Mouse (Mus musculus) testis, adult 2 months (tissue): Measurements from ENCODE around the gene Selenoo. TPM values are rescaled to one million over a fixed set of nuclear protein-coding genes. Genes with fewer than 3 reads are reported as not detected.
A peak's percentile ranks its signal among the peaks of the same experiment; 100 is the strongest.

Experiments
- H3K27ac ChIP-seq: fragments of 200-500 bp; 2 replicates; pipeline ENCODE4 v1.5.1; 2012; ENCODE audit warnings: low read depth, low read length; ENCODE audit not compliant: control insufficient read depth, insufficient read depth
- H3K27me3 ChIP-seq: fragments of 200-500 bp; 2 replicates; pipeline ENCODE4 v1.6.1; 2012; ENCODE audit warnings: mild to moderate bottlenecking, low read length, moderate library complexity; ENCODE audit not compliant: control insufficient read depth, insufficient read depth
- H3K36me3 ChIP-seq: fragments of 200-500 bp; 2 replicates; pipeline ENCODE4 v1.6.1; 2012; ENCODE audit warnings: mild to moderate bottlenecking, low read length; ENCODE audit not compliant: control insufficient read depth, insufficient read depth
- H3K4me1 ChIP-seq: fragments of 200-500 bp; 2 replicates; pipeline ENCODE4 v1.6.1; 2012; ENCODE audit warnings: low read length; ENCODE audit not compliant: control insufficient read depth, insufficient read depth
- H3K4me3 ChIP-seq: fragments of 200-500 bp; 2 replicates; pipeline ENCODE4 v1.5.1; 2012; ENCODE audit warnings: low read depth, mild to moderate bottlenecking, low read length, moderate library complexity, mixed read lengths; ENCODE audit not compliant: control insufficient read depth
- CTCF ChIP-seq: fragments of 200-500 bp; IDR thresholded peaks from 2 replicates; pipeline ENCODE4 v1.5.1; 2012; ENCODE audit warnings: low read depth, mild to moderate bottlenecking, inconsistent platforms, low read length, moderate library complexity; ENCODE audit not compliant: control insufficient read depth, insufficient read depth, insufficient replicate concordance
- POLR2A ChIP-seq: fragments of 200-500 bp; IDR thresholded peaks from 2 replicates; pipeline ENCODE4 v1.6.1; 2012; ENCODE audit warnings: low read depth, mild to moderate bottlenecking, inconsistent platforms, low read length, moderate library complexity; ENCODE audit not compliant: control insufficient read depth
- polyA plus RNA-seq: library from polyadenylated mRNA; depleted of rRNA; stranded (reverse); fragments of >200 nt; gene quantifications from 2 replicates; pipeline ENCODE4 v1.2.3, GENCODE M21; 2012

Gene Selenoo
- polyA plus RNA-seq, 1 experiment, result 10.5 TPM

DNA sequence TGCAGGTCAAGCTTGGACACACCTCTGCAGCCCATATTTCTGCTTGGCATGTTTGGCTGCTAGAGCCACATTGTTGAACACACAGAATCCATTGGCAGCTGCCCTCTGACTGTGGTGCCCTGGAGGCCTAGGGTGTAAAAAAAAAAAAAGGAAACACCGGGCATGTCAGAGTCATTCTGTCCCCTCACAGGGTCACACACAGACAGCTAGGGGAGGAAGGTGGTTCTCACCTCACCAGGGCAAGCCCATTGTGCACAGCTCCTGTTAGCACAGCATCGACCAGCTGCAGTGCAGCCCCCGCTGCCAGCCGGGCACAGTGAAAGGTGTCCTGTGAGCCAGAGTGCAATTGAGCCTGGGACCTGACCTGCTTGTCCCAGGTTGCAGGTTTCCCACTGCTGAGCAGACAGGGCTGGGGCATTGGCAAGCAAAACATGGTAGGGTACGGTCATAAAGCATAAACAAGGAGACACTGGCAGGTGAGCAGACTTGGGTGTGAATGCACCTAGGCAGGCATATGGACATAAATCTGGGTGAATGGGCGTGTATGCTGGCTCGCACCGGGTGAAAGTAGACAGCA is 38.6 kb downstream of the Selenoo start:
- H3K27ac ChIP-seq, result no peak overlapping the region
- TF ChIP-seq CTCF (no peak), POLR2A (no peak)

DNA sequence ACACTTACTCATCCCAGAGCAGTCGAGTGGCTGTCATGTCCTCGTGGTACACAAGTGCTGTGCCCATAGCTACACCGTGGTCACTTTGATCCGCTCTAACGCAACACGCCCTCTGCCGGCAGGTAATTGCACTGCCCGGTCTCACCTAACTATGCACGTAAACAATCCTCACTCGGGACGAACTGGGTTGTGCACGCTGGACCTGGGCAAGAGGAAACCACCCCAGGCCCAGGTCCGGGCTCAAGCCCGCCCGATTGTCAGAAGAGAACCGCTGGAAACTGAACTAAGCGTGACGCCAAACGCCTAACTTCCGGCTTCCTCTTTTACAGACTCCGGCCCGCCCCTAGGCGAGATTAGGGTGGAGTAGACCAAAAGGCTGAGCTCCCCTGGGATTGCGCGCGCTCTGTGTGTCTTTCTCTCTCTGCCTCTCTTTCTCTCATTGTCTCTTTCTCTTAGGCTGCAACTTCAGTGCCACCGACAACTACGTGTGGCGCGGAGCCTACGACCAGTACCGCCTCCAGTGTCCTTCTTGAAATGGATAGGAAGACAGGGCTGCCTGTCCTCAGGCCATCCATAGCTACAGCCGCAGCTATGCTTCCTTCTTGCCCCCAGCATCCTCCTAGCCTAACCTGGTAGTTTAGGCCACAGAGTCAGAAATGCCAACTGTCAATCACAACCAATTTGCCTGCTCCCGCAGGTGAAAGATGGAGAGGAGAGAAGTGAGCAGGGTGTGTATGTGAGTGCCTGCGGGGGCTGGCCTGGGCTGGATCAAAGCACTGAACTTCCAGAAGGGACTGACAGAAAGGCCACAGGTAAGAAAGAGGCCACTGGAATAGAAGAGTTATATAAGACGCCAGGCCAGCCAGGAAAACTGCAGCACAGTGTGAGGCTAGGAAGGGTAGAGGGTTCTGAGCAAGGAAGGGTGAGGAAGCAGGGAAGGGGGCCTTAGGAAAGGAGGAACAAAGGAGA is 39.8 kb downstream of the Selenoo start, which contains the start of gene Hdac10:
Gene Hdac10 (minus strand): TSS at position 319 of the 969 bp plus-strand sequence.
- Histone ChIP-seq H3K27me3 (no peaks in the 10 kb centered on the region), H3K27ac (peak within 1 kb of the TSS; percentile 39; the same call in 1 of the 2 replicates), H3K36me3 (no peaks in the 10 kb centered on the region), H3K4me1 (peaks cover 8% of the 10 kb centered on the region), H3K4me3 (peak within 1 kb of the TSS; percentile 85)
- no peak for TF ChIP-seq POLR2A
- peak; percentile 94 for TF ChIP-seq CTCF

More for the DNA sequence above, 38.6 kb downstream of the Selenoo start:
- Histone ChIP-seq H3K27me3 (no peaks in the 10 kb centered on the region), H3K4me3 (no peak overlapping the region), H3K36me3 (no peaks in the 10 kb centered on the region), H3K4me1 (peaks cover 11% of the 10 kb centered on the region)

DNA sequence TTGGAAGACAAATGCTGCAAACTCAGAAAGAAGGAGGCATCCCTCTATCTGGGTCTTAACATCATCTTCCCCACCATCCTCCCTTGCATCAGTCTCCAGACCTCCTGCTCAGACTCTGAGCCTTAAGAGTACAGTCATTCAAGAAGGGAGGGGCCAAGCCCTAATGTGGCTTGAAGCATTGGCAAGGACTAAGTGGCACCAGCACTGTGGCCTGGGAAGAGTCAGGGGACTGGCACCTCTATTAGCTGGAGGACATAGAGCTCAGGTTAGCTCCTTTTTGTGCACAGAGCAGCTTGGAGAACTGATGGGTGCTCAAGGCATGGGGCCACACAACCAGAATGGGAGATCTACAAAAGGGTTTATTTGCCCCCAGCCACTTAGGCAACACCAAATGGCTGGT is 41.4 kb downstream of the Selenoo start:
- no peak overlapping the region for H3K27ac ChIP-seq
- no peak overlapping the region for H3K4me3 ChIP-seq
- H3K27me3 ChIP-seq, result no peaks in the 10 kb centered on the region
- TF ChIP-seq CTCF (no peak), POLR2A (no peak)
- peaks cover 5% of the 10 kb centered on the region for H3K4me1 ChIP-seq
- no peaks in the 10 kb centered on the region for H3K36me3 ChIP-seq

DNA sequence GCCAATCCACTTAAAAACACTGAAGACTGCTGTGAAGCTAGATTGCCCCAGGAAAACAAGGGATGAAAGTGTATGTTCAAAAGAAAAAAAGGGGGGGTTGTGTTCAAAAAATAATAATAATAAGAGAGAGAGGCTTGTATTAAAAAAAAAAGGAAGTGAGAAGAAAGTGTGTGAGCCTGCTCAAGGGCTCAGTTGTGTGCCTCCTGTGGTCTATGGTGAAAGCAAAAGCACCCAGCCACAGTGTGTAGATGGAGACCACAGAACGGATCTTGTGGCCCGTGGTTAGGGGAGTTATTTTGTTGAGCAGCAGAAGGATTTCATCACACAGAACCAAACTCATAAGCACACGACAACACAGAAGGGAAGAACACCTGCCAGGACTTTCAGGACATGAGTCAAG is 42.4 kb downstream of the Selenoo start:
- H3K4me1 ChIP-seq, result peaks cover 5% of the 10 kb centered on the region
- TF ChIP-seq POLR2A (no peak), CTCF (no peak)
- no peak overlapping the region for H3K27ac ChIP-seq
- H3K27me3 ChIP-seq, result no peaks in the 10 kb centered on the region
- no peaks in the 10 kb centered on the region for H3K36me3 ChIP-seq
- no peak overlapping the region for H3K4me3 ChIP-seq

DNA sequence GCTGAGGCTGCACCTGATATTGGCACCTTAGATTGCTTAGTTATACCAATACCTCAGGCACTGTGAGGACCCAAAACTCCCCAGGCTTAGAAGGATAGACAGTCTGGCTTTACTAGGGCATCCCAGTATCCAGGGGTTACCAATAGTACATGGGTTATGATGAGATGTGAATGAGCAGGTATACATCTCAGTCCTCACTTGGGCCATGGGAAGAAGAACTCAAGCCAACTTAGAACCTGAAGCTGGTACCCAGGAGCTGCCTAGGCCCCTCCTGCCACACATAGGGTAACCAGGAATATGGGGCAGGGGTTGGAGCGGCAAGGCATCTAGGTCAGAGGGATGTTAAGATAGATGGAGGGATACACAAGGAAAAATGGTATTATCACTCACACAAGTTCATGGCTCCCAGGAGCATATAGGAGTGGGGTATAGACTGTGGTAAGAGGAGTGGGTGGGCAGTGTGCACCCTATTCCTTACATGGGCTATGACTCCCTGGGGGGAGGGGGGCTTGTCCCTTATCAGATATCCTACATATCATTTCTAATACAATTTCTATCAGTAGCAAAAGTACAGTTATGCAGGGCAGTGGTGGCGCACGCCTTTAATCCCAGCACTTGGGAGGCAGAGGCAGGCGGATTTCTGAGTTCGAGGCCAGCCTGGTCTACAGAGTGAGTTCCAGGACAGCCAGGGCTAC is 47.7 kb downstream of the Selenoo start:
- Histone ChIP-seq H3K27me3 (no peaks in the 10 kb centered on the region; the same call in 1 of the 2 replicates), H3K4me3 (no peak overlapping the region), H3K36me3 (no peaks in the 10 kb centered on the region), H3K4me1 (peaks cover 14% of the 10 kb centered on the region), H3K27ac (no peak overlapping the region)
- TF ChIP-seq POLR2A (no peak), CTCF (no peak)

DNA sequence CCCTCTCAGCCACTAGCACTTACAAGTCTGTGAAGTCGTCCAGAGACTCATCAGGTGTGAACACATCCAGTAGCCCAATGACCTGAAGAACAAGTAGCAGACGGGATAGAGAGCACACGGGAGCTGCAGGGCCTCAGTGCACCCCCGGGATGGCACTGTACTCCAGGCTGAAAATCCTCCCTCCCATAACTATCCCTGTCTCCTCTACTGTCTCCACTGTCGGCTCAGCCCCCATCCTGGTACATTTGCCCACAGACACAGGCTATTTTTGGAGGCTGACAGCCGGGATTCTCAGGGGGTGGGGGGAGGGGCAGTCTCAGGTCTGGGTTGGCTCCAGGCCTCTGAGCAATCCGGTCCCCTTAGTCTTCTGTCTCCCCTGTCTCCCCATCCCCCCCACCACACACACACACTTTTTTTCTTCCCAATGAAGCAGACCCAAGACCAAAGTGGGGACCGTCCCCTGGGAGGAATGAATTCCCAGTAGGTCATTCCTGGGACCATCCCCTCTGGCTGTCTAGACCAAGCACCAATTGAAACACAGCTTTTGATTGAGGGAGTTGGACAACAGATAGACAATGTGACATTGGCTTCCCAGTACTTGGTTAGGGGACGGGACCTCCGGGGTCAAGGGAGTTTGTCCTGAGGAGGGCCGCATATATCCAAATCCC is 48.6 kb downstream of the Selenoo start:
- H3K4me3 ChIP-seq, result no peak overlapping the region
- peaks cover 14% of the 10 kb centered on the region for H3K4me1 ChIP-seq

More for the DNA sequence above, 48.6 kb downstream of the Selenoo start:
- Histone ChIP-seq H3K36me3 (no peaks in the 10 kb centered on the region), H3K27me3 (no peaks in the 10 kb centered on the region; the same call in 1 of the 2 replicates), H3K27ac (no peak overlapping the region)
- TF ChIP-seq POLR2A (no peak), CTCF (no peak)
